Mouse (Mus musculus): ENCODE data around the gene Olfr811.

Olfr811 gene

DNA sequence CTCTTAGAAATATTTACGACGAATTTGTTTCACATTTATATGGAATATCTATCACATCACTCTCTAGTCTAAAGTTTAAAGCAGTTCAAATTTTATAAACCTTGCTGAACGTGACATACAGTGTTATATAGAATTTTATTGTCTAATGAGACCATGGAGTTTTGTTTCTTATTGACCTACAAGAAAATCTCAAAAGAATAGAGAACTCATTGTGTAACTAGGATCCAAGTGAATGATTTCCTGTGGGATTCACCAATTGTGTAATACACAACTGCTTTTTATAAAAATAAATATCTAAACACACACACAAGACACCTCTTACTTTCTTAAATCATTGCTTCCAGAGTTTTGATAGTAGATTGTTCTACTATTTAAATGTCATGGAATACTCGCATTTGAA is at the start of gene Olfr811:
Gene Olfr811, minus strand, starts transcription at position 101 of the 400 bp plus-strand sequence.
- no peak for DNase-seq (ENCODE audit: low read depth)

DNA sequence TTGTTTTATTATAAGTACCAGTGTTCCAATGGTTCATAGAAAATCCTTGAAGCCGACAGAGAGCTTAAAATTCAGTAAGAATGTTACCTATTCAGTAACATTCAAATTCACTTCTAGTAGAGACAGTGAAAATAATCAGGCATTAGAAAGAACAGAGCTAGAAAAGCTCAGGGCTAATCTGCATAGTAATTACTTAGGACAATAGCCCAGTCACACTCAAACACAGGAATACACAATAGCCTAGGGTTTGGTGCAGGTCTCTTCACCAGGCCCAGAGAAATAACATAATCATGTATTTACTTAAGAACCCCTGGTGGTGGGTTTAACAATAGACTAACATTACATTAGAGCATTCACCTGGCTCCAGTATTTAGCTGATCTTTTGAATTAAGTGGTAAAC is 43.1 kb upstream of the Olfr811 start:
- no peak for DNase-seq (ENCODE audit: low read depth)

DNA sequence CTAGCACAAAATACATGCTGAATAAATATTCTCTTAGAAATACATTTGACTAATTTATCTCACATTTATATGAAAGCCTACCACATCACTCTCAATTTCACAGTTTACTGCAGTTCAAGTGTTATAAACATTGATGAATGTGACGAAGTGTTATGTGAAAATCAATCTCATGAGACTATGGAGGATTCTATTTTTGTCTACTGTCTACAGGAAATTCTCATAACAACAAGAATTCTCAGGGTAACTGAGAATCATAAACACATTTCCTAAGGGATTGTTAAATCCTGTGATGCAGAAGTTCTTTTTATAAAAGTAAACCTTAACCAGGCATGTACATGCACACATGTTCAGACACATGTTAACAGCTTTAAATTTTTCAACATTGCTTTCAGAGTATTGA is 41.8 kb upstream of the Olfr811 start, which contains the start of gene Olfr812:
Gene Olfr812, minus strand, starts transcription at position 101 of the 400 bp plus-strand sequence.
- no peak for DNase-seq (ENCODE audit: low read depth)

DNA sequence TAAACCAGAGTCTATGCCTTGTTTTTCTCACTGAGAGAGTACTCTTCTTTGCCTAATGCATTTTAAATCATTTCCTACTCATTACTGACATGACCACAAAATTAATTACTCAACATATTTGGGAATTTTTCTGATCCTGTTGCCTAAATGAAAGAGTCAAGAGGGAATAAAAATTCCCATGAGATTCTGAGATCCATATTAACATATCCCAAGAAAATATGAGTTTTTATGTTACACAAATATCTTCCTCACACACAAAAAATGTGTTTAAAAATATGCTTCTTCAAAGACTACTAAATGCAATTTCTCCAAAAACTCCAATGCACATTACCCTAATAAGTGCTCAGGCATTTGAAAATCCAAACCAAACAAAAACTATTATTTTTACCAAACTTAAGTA is 9.4 kb downstream of the Olfr811 start, which contains the start of gene Olfr810:
Gene Olfr810, minus strand, starts transcription at position 101 of the 400 bp plus-strand sequence.
- no peak for DNase-seq (ENCODE audit: low read depth)

DNA sequence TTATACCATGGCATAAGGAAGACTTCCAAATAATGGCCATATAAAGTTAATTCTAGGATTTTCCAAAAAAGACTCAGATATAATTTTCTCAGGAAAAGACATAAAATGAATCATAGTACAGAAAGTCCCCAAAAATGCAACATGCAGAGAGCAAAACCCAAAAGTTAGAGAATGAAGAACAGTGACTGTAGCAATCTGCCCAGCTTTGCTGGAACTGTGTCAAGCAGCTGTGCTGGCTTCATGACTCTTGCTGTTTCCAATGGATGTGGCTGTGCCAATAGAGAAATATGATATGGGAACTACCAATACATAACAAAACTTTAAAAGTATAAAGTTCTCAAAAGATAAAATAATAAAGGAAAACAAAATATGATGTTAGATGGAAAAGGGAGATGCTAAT is 26.1 kb downstream of the Olfr811 start:
- DNase-seq (ENCODE audit: low read depth), result no peak

DNA sequence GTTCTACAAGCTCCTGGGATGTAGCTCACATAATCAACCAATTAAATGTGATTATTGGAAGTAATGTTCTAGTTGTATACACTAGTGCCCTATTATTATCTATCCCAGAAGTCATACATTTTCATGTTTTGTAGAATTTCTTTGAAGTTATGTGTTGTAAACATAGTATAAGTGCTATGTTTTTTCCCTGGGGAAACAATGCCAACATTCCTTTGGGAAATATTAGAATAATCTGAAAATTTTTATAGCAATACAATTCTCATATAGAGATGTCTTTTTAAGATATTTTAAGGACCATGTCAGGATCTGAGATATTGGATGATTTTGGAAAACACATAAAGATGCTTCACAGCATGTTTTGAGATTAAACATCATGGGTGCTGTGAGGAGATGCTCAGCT is 29.9 kb downstream of the Olfr811 start, which contains the start of gene Olfr809:
Gene Olfr809, plus strand, starts transcription at position 301 of the 400 bp plus-strand sequence.
- no peak for DNase-seq (ENCODE audit: low read depth)

DNA sequence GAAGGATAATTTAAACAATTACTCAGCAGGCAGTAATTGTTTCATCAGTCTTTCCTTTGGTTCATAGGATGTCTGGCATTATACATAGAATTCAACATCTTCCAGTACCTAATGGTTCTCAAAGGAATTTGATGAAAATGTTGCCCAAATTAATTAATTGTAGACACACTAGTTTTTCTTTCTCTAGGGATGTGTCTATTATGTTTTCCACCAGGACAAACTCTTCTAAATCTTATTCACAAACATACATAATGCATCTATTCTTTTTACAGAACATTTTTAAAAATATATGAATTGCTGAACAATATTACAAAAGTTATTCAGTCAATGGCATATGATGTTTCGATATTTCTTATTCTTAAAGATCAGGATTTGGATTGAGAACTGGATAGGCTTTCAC is 39.0 kb downstream of the Olfr811 start, which contains the start of gene Olfr808:
Gene Olfr808, plus strand, starts transcription at position 301 of the 400 bp plus-strand sequence.
- no peak for DNase-seq (ENCODE audit: low read depth)

DNA sequence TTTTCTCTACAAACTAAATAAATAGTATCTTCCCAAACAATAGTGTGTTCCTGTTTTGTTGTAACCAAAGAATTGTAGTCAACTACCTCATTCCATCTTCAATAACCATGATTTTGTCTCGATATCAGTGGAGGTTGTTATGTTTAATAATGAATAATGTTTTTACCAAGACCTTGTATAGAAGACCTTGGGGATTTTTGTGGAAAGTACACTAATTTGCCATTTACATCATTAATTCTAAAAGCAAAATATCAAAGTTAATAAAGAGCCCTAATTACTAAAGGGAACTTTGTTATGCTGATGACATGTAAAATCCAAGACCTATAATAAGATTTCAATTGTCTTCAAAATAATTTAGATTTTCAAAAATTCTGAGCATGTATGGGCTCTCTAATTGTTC is 46.5 kb downstream of the Olfr811 start, which contains the start of gene Olfr807:
Gene Olfr807, minus strand, starts transcription at position 101 of the 400 bp plus-strand sequence.
- no peak for DNase-seq (ENCODE audit: low read depth)

Data from c-Kit-positive CD71-negative TER-119-negative erythroid progenitor cells, embryonic 14.5 days (primary cell).